Mouse (Mus musculus): ENCODE results near the gene Abcf2.
A peak's percentile ranks its signal among the peaks of the same experiment; 100 is the strongest.

Gene Abcf2

DNA sequence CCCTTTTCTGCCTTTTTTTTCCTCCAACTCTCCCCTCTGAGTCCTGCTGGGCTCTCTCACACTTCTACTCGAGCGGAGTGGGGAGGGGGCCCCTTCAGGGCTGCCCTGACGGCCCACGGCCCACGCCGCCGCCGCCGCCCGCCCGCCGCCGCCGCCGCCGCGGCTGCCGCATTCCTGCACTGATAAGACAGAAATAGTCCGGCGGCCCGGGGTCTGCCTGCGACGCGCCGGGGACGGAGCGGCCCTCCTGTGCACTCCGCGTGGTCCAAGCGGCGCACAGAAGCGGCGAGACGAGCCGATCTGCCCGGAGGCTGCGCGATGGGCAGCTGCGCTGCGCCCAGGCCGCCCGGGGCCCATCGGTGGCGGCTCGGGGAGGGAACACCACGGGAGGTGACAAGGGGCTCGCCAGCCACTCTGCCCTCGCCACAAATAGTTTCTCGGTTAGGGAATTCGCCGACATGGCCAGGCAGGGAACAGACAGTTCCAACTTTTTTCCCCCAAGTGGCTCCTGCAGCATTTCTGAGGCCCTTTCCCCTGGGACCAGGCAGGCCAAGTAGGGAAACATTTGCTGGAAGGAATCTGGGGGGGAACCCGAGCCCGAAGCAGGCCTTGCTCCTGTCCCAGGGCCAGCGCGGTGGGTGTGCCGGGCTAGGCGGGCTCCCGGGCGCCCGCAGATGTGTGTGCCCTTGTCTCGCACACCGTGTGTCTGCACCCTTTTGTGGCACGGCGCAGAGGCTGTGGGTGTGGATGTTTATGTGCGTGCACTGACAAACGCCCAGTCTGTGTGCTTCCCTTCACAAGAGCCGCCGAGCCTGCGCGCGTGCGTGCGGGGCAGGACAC lies 24.9 kb upstream of the Abcf2 start:
- DNase-seq (ENCODE audit: inconsistent ontology term), result peak; percentile 91

DNA sequence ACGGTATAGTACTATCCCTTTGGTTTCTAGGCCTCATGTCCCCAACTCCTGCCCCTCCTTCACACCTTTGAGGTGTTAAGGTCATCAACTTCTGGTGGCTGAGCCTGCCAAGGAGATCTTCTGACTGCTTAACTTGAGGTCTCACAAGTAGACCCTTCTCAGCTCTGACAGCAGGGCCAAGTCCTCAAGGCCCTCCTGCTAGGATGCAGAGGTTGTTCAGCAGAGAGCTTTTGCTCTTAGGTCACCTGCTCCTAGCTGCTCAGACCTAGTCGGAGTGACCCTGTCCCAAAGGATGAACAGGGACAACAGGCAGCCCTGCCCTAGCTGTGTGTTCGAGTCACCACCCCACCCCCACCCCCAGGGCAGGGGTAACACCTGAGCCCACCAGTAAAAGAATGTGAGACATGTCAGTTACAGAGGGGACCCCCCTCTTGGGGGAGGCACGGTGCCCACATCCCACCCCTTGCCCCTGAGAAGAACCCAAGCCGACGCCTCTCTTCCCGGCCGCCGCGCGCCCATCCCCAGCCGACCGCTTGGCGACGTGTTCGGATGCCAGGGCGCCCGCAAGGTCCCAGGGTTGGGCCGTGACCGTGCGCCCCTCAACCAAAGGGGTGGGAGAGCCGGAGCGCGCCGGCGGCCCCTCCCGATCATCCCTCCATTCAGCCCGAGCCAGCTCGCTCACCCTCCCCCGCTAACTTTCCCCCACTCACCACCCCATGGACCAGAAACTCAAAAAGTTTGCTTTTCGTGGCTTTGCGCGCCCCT lies 24.0 kb upstream of the Abcf2 start:
- DNase-seq (ENCODE audit: inconsistent ontology term), result no peak

- no peak for DNase-seq (ENCODE audit: inconsistent ontology term)
Measured at GRCm38 (mm10) chr5:24600236-24600635, 23.0 kb upstream of the Abcf2 start.

- DNase-seq (ENCODE audit: inconsistent ontology term), result no peak
Measured at GRCm38 (mm10) chr5:24599137-24599536, 21.9 kb upstream of the Abcf2 start.

DNA sequence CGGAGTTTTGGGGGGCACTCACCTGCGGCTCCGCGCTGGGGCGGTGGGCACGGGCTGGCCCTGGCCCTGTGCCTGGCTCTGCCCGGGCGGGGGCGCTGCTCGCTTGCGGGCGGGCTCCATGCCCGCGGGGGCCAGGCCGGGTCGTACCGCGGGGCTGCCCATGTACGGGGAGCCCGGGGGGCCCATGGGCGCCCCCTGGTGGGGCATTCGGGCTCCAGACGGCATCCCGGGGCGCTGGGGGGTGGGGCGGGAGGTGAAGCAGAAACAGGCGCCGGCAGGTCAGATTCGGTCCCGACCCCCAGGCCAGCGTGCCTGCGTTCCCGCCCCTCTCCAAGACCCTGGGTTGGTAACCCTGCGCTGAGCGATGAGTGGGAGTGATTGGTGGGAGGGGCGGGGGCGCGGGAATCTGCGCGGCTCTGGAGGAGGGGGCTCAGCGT lies 21.3 kb upstream of the Abcf2 start:
- DNase-seq (ENCODE audit: inconsistent ontology term), result peak; percentile 66

GRCm38 (mm10) chr5:24597901-24598569 lies 20.8 kb upstream of the Abcf2 start:
- DNase-seq (ENCODE audit: inconsistent ontology term), result no peak

DNA sequence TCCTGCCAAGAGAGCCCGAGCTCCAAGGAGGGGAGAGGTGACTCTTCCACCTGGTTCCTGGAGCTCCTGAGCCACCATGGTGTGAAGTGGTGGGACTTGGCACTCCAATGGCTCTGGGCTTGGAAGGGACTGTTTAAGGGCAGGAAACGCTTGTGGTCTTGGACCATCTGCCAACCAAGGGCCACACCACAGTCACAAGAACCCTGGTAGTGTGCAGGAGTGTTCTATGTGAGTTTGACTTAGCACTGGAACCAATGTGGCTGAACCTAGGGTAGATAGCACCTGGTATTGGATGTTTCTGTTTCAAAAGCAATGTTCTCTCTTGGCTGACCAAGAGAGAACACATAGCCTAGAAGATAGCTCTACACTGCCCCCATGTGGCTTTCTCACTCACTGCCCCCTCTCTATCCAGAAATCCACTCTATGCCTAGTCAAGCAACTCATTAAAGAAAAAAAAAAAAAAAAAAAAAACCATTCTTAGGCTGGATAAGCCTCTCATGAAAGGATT lies 20.0 kb upstream of the Abcf2 start:
- peak; percentile 68 for DNase-seq (ENCODE audit: inconsistent ontology term)

DNA sequence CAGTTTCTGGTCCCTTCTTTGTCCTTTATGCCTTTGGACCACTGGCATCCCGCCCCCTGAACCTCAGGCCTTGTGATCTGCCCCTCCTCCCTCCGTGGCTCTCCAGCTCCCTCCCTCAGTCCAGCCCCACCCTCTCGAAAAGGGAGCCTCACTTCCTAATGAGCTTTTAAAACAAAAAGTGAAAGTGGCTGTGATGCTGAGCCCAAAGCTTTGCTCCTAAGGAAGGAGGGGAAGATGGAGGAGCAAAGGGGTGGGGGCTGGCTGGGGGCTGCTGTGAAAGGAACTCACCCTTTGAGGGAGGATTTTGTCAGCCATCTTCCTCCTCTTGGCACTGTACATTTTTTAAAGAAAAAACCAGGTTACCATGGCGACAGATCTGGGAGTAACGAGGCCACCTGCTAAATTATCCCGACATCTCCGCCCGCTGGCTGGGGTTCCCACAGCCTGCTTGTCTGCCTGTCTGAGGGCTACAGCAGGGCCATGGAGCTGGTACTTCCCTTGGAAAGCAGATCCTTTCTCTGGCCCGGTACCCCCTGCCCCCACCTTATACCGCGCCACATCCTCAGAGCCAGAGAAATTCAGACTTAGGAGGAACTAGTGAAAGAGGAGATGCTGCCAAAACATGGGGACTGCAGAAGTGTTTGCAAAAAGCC lies 19.4 kb upstream of the Abcf2 start:
- peak; percentile 76 for DNase-seq (ENCODE audit: inconsistent ontology term)

- no peak for DNase-seq (ENCODE audit: inconsistent ontology term)
Measured at GRCm38 (mm10) chr5:24595786-24596380, 18.6 kb upstream of the Abcf2 start.

- no peak for DNase-seq (ENCODE audit: inconsistent ontology term)
Measured at GRCm38 (mm10) chr5:24595261-24595660, 18.0 kb upstream of the Abcf2 start.

- no peak for DNase-seq (ENCODE audit: inconsistent ontology term)
Measured at GRCm38 (mm10) chr5:24594346-24594745, 17.1 kb upstream of the Abcf2 start.

DNA sequence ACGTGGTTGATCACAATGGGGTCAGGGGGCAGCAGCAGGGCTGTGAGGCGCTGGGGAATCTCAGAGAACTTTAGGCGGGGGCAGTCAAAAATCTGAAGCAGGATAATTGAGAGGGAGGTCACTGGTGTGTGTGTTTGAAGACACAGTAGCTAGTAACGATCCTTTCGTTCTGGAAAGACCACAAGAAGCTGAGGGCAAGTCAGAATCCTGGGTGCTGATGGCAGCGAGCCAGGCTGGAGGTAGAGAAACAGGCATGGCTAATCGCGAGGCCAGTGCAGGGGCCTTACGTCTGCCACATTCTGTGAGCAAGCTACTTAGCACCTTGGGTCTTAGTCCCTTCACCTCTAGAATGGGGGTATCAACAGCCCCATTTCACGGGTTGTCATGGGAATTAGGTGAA lies 16.7 kb upstream of the Abcf2 start:
- no peak for DNase-seq (ENCODE audit: inconsistent ontology term)

DNA sequence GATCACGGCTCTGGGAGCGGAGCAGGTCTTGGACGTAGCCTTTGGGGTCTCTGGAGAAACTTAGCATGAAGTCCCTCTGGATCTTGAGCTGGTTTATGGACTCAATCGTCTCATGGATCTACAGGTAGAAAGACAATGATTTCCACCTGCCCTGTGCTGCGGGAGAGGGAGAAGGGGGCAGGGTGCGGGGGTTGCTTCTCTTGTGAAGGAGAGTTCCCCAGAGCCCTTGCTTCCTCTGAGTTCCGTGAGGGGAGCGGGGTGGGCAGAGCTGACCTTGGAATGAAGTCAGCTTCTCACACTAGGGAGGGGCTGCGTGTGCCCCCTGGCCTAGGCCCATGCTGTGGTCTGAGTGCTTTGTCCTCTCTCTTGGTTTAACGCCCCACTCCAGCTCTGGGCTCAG lies 16.0 kb upstream of the Abcf2 start:
- no peak for DNase-seq (ENCODE audit: inconsistent ontology term)

- no peak for DNase-seq (ENCODE audit: inconsistent ontology term)
Measured at GRCm38 (mm10) chr5:24592471-24593160, 15.3 kb upstream of the Abcf2 start.

- no peak for DNase-seq (ENCODE audit: inconsistent ontology term)
Measured at GRCm38 (mm10) chr5:24591796-24592470, 14.7 kb upstream of the Abcf2 start.

- peak; percentile 26 for DNase-seq (ENCODE audit: inconsistent ontology term)
Measured at GRCm38 (mm10) chr5:24591268-24591721, 14.0 kb upstream of the Abcf2 start.

- DNase-seq (ENCODE audit: inconsistent ontology term), result no peak
Measured at GRCm38 (mm10) chr5:24589511-24590500, 12.5 kb upstream of the Abcf2 start.

- DNase-seq (ENCODE audit: inconsistent ontology term), result peak; percentile 24
Measured at GRCm38 (mm10) chr5:24587200-24587577, 9.9 kb upstream of the Abcf2 start.
